In the genomic region with DNA sequence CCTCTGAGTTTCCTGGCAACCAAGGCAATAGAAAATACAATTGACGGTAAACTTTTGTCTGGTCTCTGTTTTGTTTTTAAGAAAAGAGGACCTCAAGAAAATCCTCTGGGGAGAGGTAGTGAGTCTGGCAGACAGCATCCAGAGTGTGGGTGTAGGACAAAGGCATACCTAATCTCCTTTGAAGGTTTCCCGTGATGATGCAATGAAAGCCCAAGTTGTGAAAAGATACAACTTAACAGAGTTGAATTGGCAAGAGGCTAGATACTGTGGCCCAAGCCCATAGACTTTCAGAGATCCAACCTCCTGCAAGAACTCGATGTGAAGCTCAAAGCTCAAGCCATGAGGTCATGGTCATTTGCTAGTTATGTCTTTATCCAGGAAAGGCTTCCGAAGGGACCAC, we compare ENCODE assay signal across 16 mouse cellular contexts.
"Had no signal": no experiment of that assay in that cellular context is flagged by ENCODE, and none has a peak within 500 bp of the region (broad histone marks: within the 10 kb centered on the region; RNA-seq: fewer than 3 reads in every experiment).

No protein-coding gene starts in this region.

- H3K9ac ChIP-seq: neural tube, embryonic 13.5 days; neural tube, embryonic 15.5 days; stomach, embryonic 15.5 days had no signal

- H3K4me1 ChIP-seq: stomach, embryonic 15.5 days had no signal

- H3K4me3 ChIP-seq: neural tube, embryonic 13.5 days; neural tube, embryonic 15.5 days; stomach, embryonic 15.5 days had no signal

- H3K27ac ChIP-seq: neural tube, embryonic 13.5 days; neural tube, embryonic 15.5 days; stomach, embryonic 15.5 days; stomach, postnatal 0 days had no signal

- H3K27me3 ChIP-seq: neural tube, embryonic 13.5 days; neural tube, embryonic 15.5 days; stomach, embryonic 15.5 days had no signal

- DNase-seq: retina, postnatal 1 day; right cerebral cortex, adult 18-20 months; right cerebral cortex, postnatal 14 days; right cerebral cortex, postnatal 25 days; right cerebral cortex, postnatal 4 days; spleen, adult 18-20 months; thymus, adult 18-20 months; thymus, adult 2 months; thymus, postnatal 14 days; thymus, postnatal 25 days; thymus, postnatal 36 days; thymus, postnatal 4 days had no signal

- H3K4me2 ChIP-seq: neural tube, embryonic 13.5 days; neural tube, embryonic 15.5 days; stomach, embryonic 15.5 days had no signal

- H3K9me3 ChIP-seq: neural tube, embryonic 13.5 days; neural tube, embryonic 15.5 days; stomach, embryonic 15.5 days had no signal

- H3K36me3 ChIP-seq: neural tube, embryonic 13.5 days; neural tube, embryonic 15.5 days; stomach, embryonic 15.5 days had no signal
